Mouse (Mus musculus): ENCODE results near the gene Spata31d1b.

- TF ChIP-seq CTCF (IDR thresholded peaks at IDR 0.05) (no peak), EP300 (IDR thresholded peaks at IDR 0.05) (no peak)
Measured at GRCm38 (mm10) chr13:59694008-59694407, 18.1 kb upstream of the Spata31d1b start, which contains the start of gene 4921517D22Rik.
